Mouse (Mus musculus): ENCODE measurements around the gene Cdk2ap1. TPM values are rescaled to one million over a fixed set of nuclear protein-coding genes. Genes with fewer than 3 reads are reported as not detected.
A peak's percentile ranks its signal among the peaks of the same experiment; 100 is the strongest.
"Not testable (repeated sequence)": the region's sequence is repeated elsewhere in the genome, so short reads cannot be mapped to it uniquely, and the experiment has no call there.

Cdk2ap1 gene
- polyA plus RNA-seq (2012; ENCODE audit: insufficient read depth, low replicate concordance): 125 and 160 TPM in 2 replicates

GRCm38 (mm10) chr5:124362982-124363381 is at the start of gene Cdk2ap1:
TSS of gene Cdk2ap1 (minus strand) at chr5:124363082.
- not testable (repeated sequence) for H3K4me1 ChIP-seq; H3K9me3 ChIP-seq; H3K27me3 ChIP-seq (replicated peaks); H3K4me3 ChIP-seq (replicated peaks)
- H3K36me3 ChIP-seq (replicated peaks; ENCODE audit: low read length): peaks cover 10% of the 10 kb centered on the region

- H3K4me3 ChIP-seq (replicated peaks): no peak overlapping the region
- peaks cover 17% of the 10 kb centered on the region for H3K4me1 ChIP-seq
- TF ChIP-seq FLI1 (IDR thresholded peaks at IDR 0.05; ENCODE audit: low read length): no peak
- no peak for TF ChIP-seq GATA1 (IDR thresholded peaks at IDR 0.05; ENCODE audit: borderline replicate concordance, low read length)
- peaks cover 71% of the 10 kb centered on the region for H3K36me3 ChIP-seq (replicated peaks; ENCODE audit: low read length)
- H3K9me3 ChIP-seq: no peaks in the 10 kb centered on the region
- H3K27me3 ChIP-seq (replicated peaks): no peaks in the 10 kb centered on the region
These were observed 49.3 kb upstream of the Cdk2ap1 start for GRCm38 (mm10) chr5:124412163-124412562.

DNA sequence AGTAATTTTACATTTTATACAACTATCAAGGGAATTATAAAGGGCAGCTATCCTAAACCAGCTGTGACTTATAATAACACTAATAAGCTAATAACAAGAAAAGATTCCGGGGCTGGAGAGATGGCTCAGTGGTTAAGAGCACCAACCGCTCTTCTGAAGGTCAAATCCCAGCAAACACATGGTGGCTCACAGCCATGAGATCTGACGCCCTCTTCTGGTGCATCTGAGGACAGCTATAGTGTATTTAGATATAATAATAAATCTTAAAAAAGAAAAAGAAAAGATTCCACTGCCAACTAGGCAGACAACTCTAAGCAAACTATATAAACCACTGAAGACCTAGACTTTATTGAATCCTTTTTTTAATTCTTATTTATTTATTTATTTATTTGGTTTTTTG is 47.9 kb upstream of the Cdk2ap1 start:
- Histone ChIP-seq H3K9me3 (no peaks in the 10 kb centered on the region), H3K4me3 (replicated peaks) (no peak overlapping the region), H3K4me1 (peaks cover 10% of the 10 kb centered on the region), H3K36me3 (replicated peaks; ENCODE audit: low read length) (peaks cover 84% of the 10 kb centered on the region), H3K27me3 (replicated peaks) (no peaks in the 10 kb centered on the region)
- no peak for TF ChIP-seq GATA1 (IDR thresholded peaks at IDR 0.05; ENCODE audit: borderline replicate concordance, low read length)
- TF ChIP-seq FLI1 (IDR thresholded peaks at IDR 0.05; ENCODE audit: low read length): no peak

DNA sequence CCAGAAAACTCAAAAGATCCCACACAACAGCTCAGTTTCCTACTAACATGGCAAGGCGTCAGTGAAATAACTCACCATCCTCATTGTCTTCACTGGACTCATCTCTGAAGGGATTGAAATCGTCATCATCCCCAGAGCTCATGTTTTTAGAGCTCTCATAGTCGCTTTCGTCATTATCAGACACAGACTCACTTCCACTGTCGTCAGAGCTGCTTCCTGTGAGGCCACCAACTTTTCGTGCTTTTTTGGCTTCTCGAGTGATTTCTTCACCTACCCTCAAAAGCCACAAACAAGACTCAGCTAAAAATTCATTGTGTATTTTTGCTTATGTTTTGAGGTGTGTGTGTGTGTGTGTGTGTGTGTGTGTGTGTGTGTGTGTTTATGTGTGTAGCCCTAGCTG is 30.8 kb upstream of the Cdk2ap1 start:
- H3K36me3 ChIP-seq (replicated peaks; ENCODE audit: low read length): peaks cover 91% of the 10 kb centered on the region
- no peaks in the 10 kb centered on the region for H3K27me3 ChIP-seq (replicated peaks)
- H3K4me1 ChIP-seq: peaks cover 36% of the 10 kb centered on the region
- TF ChIP-seq FLI1 (IDR thresholded peaks at IDR 0.05; ENCODE audit: low read length) (no peak), GATA1 (IDR thresholded peaks at IDR 0.05; ENCODE audit: borderline replicate concordance, low read length) (no peak)
- H3K4me3 ChIP-seq (replicated peaks): peak overlapping the region; percentile 18
- H3K9me3 ChIP-seq: no peaks in the 10 kb centered on the region

- H3K4me1 ChIP-seq: peaks cover 36% of the 10 kb centered on the region
- no peaks in the 10 kb centered on the region for H3K27me3 ChIP-seq (replicated peaks)
- no peak for TF ChIP-seq FLI1 (IDR thresholded peaks at IDR 0.05; ENCODE audit: low read length)
- TF ChIP-seq GATA1 (IDR thresholded peaks at IDR 0.05; ENCODE audit: borderline replicate concordance, low read length): no peak
- peaks cover 89% of the 10 kb centered on the region for H3K36me3 ChIP-seq (replicated peaks; ENCODE audit: low read length)
- H3K9me3 ChIP-seq: no peaks in the 10 kb centered on the region
- no peak overlapping the region for H3K4me3 ChIP-seq (replicated peaks)
These were observed 29.5 kb upstream of the Cdk2ap1 start for GRCm38 (mm10) chr5:124392412-124392811.

- H3K4me1 ChIP-seq: peaks cover 8% of the 10 kb centered on the region; the same call in 1 of the 2 replicates
- no peak for TF ChIP-seq FLI1 (IDR thresholded peaks at IDR 0.05; ENCODE audit: low read length)
- no peak for TF ChIP-seq GATA1 (IDR thresholded peaks at IDR 0.05; ENCODE audit: borderline replicate concordance, low read length)
- H3K4me3 ChIP-seq (replicated peaks): no peak overlapping the region
- H3K36me3 ChIP-seq (replicated peaks; ENCODE audit: low read length): peaks cover 94% of the 10 kb centered on the region
- no peaks in the 10 kb centered on the region for H3K27me3 ChIP-seq (replicated peaks)
- no peaks in the 10 kb centered on the region for H3K9me3 ChIP-seq
These were observed 25.1 kb upstream of the Cdk2ap1 start for GRCm38 (mm10) chr5:124387932-124388331.

- H3K4me1 ChIP-seq: peaks cover 16% of the 10 kb centered on the region
- peaks cover 93% of the 10 kb centered on the region for H3K36me3 ChIP-seq (replicated peaks; ENCODE audit: low read length)
- H3K9me3 ChIP-seq: no peaks in the 10 kb centered on the region
- H3K27me3 ChIP-seq (replicated peaks): no peaks in the 10 kb centered on the region
- H3K4me3 ChIP-seq (replicated peaks): no peak overlapping the region
- TF ChIP-seq GATA1 (IDR thresholded peaks at IDR 0.05; ENCODE audit: borderline replicate concordance, low read length) (no peak), FLI1 (IDR thresholded peaks at IDR 0.05; ENCODE audit: low read length) (no peak)
These were observed 17.2 kb upstream of the Cdk2ap1 start for GRCm38 (mm10) chr5:124380121-124380520.

- Histone ChIP-seq H3K27me3 (replicated peaks) (no peaks in the 10 kb centered on the region), H3K4me1 (peaks cover 17% of the 10 kb centered on the region), H3K36me3 (replicated peaks; ENCODE audit: low read length) (peaks cover 95% of the 10 kb centered on the region), H3K9me3 (no peaks in the 10 kb centered on the region), H3K4me3 (replicated peaks) (no peak overlapping the region)
- no peak for TF ChIP-seq FLI1 (IDR thresholded peaks at IDR 0.05; ENCODE audit: low read length)
- no peak for TF ChIP-seq GATA1 (IDR thresholded peaks at IDR 0.05; ENCODE audit: borderline replicate concordance, low read length)
These were observed 14.3 kb upstream of the Cdk2ap1 start for GRCm38 (mm10) chr5:124377149-124377548.

DNA sequence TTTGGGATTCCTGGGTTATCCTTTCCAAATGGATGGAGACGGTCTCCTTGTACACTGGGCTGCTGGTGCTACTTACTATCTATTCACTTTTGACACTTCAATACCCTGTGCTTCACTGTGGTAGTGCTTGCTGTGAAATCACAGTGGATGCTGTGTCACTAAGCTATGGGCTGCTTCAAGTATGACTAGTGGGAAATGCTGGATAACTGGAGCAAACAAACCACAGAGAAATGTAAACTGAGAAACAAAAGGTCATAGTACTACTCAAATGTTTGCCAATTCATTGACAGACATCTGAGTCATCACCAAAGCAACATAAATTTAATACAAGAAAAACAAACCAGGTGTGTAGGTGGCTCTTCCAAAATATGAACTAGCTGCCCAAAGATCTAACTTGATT is 13.5 kb upstream of the Cdk2ap1 start:
- Histone ChIP-seq H3K9me3 (no peaks in the 10 kb centered on the region), H3K27me3 (replicated peaks) (no peaks in the 10 kb centered on the region), H3K4me3 (replicated peaks) (no peak overlapping the region), H3K36me3 (replicated peaks; ENCODE audit: low read length) (peaks cover 95% of the 10 kb centered on the region), H3K4me1 (peaks cover 22% of the 10 kb centered on the region)
- TF ChIP-seq FLI1 (IDR thresholded peaks at IDR 0.05; ENCODE audit: low read length) (no peak), GATA1 (IDR thresholded peaks at IDR 0.05; ENCODE audit: borderline replicate concordance, low read length) (no peak)

- H3K36me3 ChIP-seq (replicated peaks; ENCODE audit: low read length): peaks cover 94% of the 10 kb centered on the region
- H3K27me3 ChIP-seq (replicated peaks): no peaks in the 10 kb centered on the region
- H3K4me3 ChIP-seq (replicated peaks): no peak overlapping the region
- H3K4me1 ChIP-seq: peaks cover 30% of the 10 kb centered on the region
- H3K9me3 ChIP-seq: no peaks in the 10 kb centered on the region
- no peak for TF ChIP-seq GATA1 (IDR thresholded peaks at IDR 0.05; ENCODE audit: borderline replicate concordance, low read length)
- TF ChIP-seq FLI1 (IDR thresholded peaks at IDR 0.05; ENCODE audit: low read length): no peak
These were observed 11.4 kb upstream of the Cdk2ap1 start for GRCm38 (mm10) chr5:124374298-124374697.

- TF ChIP-seq FLI1 (IDR thresholded peaks at IDR 0.05; ENCODE audit: low read length): no peak
- Histone ChIP-seq H3K4me3 (replicated peaks) (no peak overlapping the region), H3K4me1 (peaks cover 33% of the 10 kb centered on the region), H3K36me3 (replicated peaks; ENCODE audit: low read length) (peaks cover 47% of the 10 kb centered on the region), H3K27me3 (replicated peaks) (no peaks in the 10 kb centered on the region), H3K9me3 (no peaks in the 10 kb centered on the region)
These were observed 3.8 kb upstream of the Cdk2ap1 start for GRCm38 (mm10) chr5:124366721-124367120.
